Mouse (Mus musculus): Measurements from ENCODE around the gene Majin. TPM values are rescaled to one million over a fixed set of nuclear protein-coding genes. Genes with fewer than 3 reads are reported as not detected.

Majin gene
- polyA plus RNA-seq, 1 experiment from 2014 or later = not detected

- Histone ChIP-seq H3K4me3 (replicated peaks) (peak within 1 kb of the TSS; percentile 90), H3K9me3 (replicated peaks) (no peaks in the 10 kb centered on the region), H3K4me1 (replicated peaks) (peaks cover 63% of the 10 kb centered on the region), H3K4me2 (peak within 1 kb of the TSS; percentile 94), H3K9ac (peak within 1 kb of the TSS; percentile 94), H3K27me3 (no peaks in the 10 kb centered on the region), H3K27ac (peak within 1 kb of the TSS; percentile 94), H3K36me3 (peaks cover 28% of the 10 kb centered on the region)
- under 1% methylated on average over 55 of the region's 55 CpGs for WGBS (ENCODE audit: insufficient replicate concordance)
- DNase-seq = peak; percentile 99
- ATAC-seq (ENCODE audit: low read depth) = peak; percentile 88
Measured at GRCm38 (mm10) chr19:6241274-6242107, 57.3 kb downstream of the Majin start, which contains the start of gene Atg2a. TSS of gene Atg2a (plus strand) at chr19:6241668.

DNA sequence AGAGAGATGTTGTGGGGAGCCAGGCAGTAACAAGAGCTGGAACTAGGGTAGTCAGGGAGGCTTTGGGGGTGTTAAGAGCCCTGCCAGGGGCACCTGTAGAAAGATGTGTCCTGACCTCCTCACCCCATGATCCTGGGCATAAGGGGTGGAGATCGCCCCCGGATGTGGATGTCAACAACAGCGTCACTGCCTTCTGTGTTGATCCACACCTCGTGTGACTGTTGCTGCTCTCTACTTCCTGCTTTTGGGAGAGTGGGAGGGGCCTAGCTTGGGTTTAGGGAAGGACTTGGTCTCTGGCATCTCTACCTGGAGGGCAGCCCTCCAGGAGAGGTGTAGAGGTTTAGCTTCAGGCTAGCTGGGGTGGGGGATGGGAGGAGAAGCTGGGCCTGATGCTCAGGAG is 58.1 kb downstream of the Majin start:
- peak; percentile 70 for DNase-seq

DNA sequence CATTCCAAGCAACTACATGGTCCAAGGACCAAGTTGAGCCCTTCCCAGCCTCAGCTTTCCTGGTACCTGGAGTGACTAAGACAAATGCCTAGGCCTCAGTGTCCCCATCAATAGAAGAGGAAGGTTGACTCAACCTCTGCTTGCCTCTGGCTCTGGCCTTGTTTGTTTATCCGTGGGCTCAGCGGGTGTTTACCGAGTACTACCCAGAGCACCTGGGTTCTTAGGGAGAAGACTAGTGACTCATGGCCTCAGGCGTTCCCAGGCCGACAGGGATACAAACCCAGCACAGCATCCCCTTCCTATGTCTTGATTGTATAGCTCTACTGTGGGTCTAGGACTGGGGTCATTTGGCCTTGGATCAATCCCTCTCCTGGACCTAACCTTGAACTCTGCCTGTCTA is 59.0 kb downstream of the Majin start:
- DNase-seq = no peak
- H3K4me2 ChIP-seq = peak overlapping the region; percentile 94
- ATAC-seq (ENCODE audit: low read depth) = no peak
- peaks cover 46% of the 10 kb centered on the region for H3K36me3 ChIP-seq
- H3K4me3 ChIP-seq (replicated peaks) = peak overlapping the region; percentile 90
- peak overlapping the region; percentile 88; the same call in 1 of the 2 replicates for H3K27ac ChIP-seq
- H3K9ac ChIP-seq = peak overlapping the region; percentile 94; the same call in 1 of the 2 replicates
- H3K4me1 ChIP-seq (replicated peaks) = peaks cover 48% of the 10 kb centered on the region
- no peaks in the 10 kb centered on the region for H3K9me3 ChIP-seq (replicated peaks)
- WGBS (ENCODE audit: insufficient replicate concordance) = 78% methylated on average over 5 of the region's 5 CpGs
- no peaks in the 10 kb centered on the region for H3K27me3 ChIP-seq

More for the DNA sequence above, 58.1 kb downstream of the Majin start:
- 0% methylated on average over 4 of the region's 4 CpGs for WGBS (ENCODE audit: insufficient replicate concordance)
- peak overlapping the region; percentile 94 for H3K4me2 ChIP-seq
- ATAC-seq (ENCODE audit: low read depth) = 0 out of 2 replicates have a peak, but pooled peaks have one; percentile 6
- no peaks in the 10 kb centered on the region for H3K27me3 ChIP-seq
- peak overlapping the region; percentile 94 for H3K9ac ChIP-seq
- H3K36me3 ChIP-seq = peaks cover 36% of the 10 kb centered on the region
- H3K9me3 ChIP-seq (replicated peaks) = no peaks in the 10 kb centered on the region
- peak overlapping the region; percentile 88 for H3K27ac ChIP-seq
- peaks cover 55% of the 10 kb centered on the region for H3K4me1 ChIP-seq (replicated peaks)
- H3K4me3 ChIP-seq (replicated peaks) = peak overlapping the region; percentile 90

DNA sequence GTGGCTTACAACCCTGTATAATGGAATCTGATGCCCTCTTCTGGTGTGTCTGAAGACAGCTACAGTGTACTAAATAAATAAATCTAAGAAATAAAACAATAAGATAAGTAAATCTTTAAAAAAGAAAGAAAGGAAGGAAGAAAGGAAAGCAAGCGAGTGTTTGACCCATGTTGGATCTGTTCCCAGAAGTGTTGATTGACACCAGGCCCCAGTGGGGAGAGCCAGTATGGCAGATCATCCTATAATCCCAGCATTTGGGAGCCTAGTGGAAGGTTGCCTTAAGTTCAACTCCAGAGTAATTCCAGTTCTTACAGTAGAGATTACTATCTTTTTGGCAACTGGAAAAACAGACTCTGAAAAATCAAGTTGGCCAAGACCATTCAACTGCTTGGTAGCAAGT is 61.6 kb downstream of the Majin start:
- Histone ChIP-seq H3K4me1 (replicated peaks) (peaks cover 24% of the 10 kb centered on the region), H3K9ac (no peak overlapping the region), H3K27ac (no peak overlapping the region), H3K4me3 (replicated peaks) (no peak overlapping the region), H3K27me3 (no peaks in the 10 kb centered on the region), H3K9me3 (replicated peaks) (no peaks in the 10 kb centered on the region), H3K4me2 (no peak overlapping the region), H3K36me3 (peaks cover 64% of the 10 kb centered on the region)
- no peak for ATAC-seq (ENCODE audit: low read depth)
- WGBS (ENCODE audit: insufficient replicate concordance) = 72% methylated on average over 1 of the region's 1 CpGs
- no peak for DNase-seq

GRCm38 (mm10) chr19:6247526-6248300 is 63.5 kb downstream of the Majin start:
- no peak overlapping the region for H3K9ac ChIP-seq
- peaks cover 13% of the 10 kb centered on the region for H3K4me1 ChIP-seq (replicated peaks)
- H3K4me3 ChIP-seq (replicated peaks) = no peak overlapping the region
- no peaks in the 10 kb centered on the region for H3K27me3 ChIP-seq
- 87% methylated on average over 29 of the region's 29 CpGs for WGBS (ENCODE audit: insufficient replicate concordance)
- H3K36me3 ChIP-seq = peaks cover 83% of the 10 kb centered on the region
- H3K27ac ChIP-seq = no peak overlapping the region
- no peaks in the 10 kb centered on the region for H3K9me3 ChIP-seq (replicated peaks)
- no peak overlapping the region for H3K4me2 ChIP-seq
- DNase-seq = no peak
- no peak for ATAC-seq (ENCODE audit: low read depth)

- H3K9me3 ChIP-seq (replicated peaks) = no peaks in the 10 kb centered on the region
- no peak for ATAC-seq (ENCODE audit: low read depth)
Measured at GRCm38 (mm10) chr19:6253021-6253420, 68.8 kb downstream of the Majin start.

DNA sequence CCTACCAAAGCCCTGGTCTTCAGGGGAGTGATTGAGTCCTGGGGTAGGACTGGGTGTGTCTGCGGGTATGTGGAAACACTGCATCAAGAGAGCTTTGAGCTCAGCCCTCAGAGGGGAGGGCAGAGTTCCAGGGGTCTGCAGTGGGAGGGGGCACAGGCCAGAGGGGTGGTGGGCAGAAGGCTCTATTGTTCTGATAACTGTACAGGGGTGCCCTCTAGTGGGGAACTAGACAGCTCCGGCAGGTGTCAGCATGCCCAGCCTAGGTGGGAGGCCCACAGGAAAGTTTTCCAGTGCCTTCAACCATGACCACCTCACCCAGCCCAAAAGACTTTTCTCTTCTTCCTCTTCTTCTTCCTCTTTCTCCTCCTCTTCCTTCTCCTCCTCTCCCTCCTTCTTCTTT is 76.2 kb downstream of the Majin start:
- ATAC-seq (ENCODE audit: low read depth) = no peak
- Histone ChIP-seq H3K4me3 (replicated peaks) (no peak overlapping the region), H3K36me3 (peaks cover 65% of the 10 kb centered on the region), H3K4me1 (replicated peaks) (peaks cover 16% of the 10 kb centered on the region), H3K9ac (no peak overlapping the region), H3K4me2 (no peak overlapping the region), H3K27ac (no peak overlapping the region), H3K27me3 (no peaks in the 10 kb centered on the region), H3K9me3 (replicated peaks) (0 out of 2 replicates have a peak, but pooled peaks cover 5% of the 10 kb centered on the region)
- 68% methylated on average over 2 of the region's 2 CpGs for WGBS (ENCODE audit: insufficient replicate concordance)
- DNase-seq = no peak

More at GRCm38 (mm10) chr19:6253021-6253420, 68.8 kb downstream of the Majin start:
- no peak overlapping the region for H3K4me2 ChIP-seq
- H3K27me3 ChIP-seq = no peaks in the 10 kb centered on the region
- no peak for DNase-seq
- 76% methylated on average over 4 of the region's 4 CpGs for WGBS (ENCODE audit: insufficient replicate concordance)
- no peak overlapping the region for H3K9ac ChIP-seq
- H3K36me3 ChIP-seq = peaks cover 92% of the 10 kb centered on the region
- H3K4me3 ChIP-seq (replicated peaks) = no peak overlapping the region
- no peak overlapping the region for H3K27ac ChIP-seq
- no peaks in the 10 kb centered on the region; the same call in 1 of the 2 replicates for H3K4me1 ChIP-seq (replicated peaks)

DNA sequence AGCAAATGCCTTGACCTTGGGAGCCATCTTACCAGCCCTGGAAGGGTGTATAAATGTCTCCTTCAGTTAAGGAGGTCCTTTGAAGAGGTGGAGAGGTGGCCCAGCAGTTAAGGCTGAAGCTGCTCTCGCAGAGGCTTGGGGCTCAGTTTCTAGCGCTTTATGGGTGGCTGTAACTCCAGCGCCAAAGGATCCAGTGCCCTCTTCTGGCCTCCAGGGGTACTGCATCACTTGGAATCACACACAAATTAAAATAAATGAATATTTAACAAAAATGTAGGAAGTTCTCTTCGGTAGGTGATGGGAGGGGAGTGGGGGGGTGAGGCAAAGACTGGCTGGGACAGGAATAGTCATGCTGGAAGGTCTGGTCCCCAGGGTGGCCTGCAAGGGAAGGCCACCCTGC is 76.8 kb downstream of the Majin start:
- DNase-seq = no peak
- Histone ChIP-seq H3K4me1 (replicated peaks) (peaks cover 19% of the 10 kb centered on the region), H3K4me2 (no peak overlapping the region), H3K27ac (no peak overlapping the region), H3K36me3 (peaks cover 60% of the 10 kb centered on the region), H3K4me3 (replicated peaks) (no peak overlapping the region), H3K27me3 (no peaks in the 10 kb centered on the region), H3K9me3 (replicated peaks) (0 out of 2 replicates have a peak, but pooled peaks cover 5% of the 10 kb centered on the region), H3K9ac (no peak overlapping the region)
- 77% methylated on average over 4 of the region's 4 CpGs for WGBS (ENCODE audit: insufficient replicate concordance)
- no peak for ATAC-seq (ENCODE audit: low read depth)

GRCm38 (mm10) chr19:6261379-6261778 is 77.2 kb downstream of the Majin start:
- Histone ChIP-seq H3K4me1 (replicated peaks) (peaks cover 19% of the 10 kb centered on the region), H3K27me3 (no peaks in the 10 kb centered on the region), H3K9me3 (replicated peaks) (0 out of 2 replicates have a peak, but pooled peaks cover 5% of the 10 kb centered on the region), H3K9ac (no peak overlapping the region), H3K27ac (no peak overlapping the region), H3K4me2 (no peak overlapping the region), H3K36me3 (peaks cover 56% of the 10 kb centered on the region), H3K4me3 (replicated peaks) (no peak overlapping the region)
- 85% methylated on average over 14 of the region's 14 CpGs for WGBS (ENCODE audit: insufficient replicate concordance)
- ATAC-seq (ENCODE audit: low read depth) (no peak), DNase-seq (no peak)

DNA sequence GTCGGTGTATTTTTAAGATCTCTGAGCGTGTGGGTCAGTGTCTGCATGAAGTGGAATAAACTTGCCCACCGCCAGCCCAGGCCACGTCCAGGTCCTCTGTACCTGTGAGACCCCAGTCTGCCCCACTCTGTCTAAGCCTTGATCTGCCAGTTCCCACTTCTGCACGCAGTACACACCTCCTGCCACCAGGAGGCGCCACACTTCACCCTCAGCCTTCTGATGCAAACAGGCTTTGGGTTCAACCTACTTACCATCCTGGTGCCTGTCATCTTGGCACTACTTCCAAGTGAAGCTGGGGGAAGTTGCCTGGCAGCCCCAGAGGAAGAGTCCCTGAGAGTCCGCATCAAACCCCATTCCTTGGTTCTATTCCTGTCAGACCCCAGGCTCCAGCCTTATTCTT is 78.0 kb downstream of the Majin start:
- 49% methylated on average over 7 of the region's 7 CpGs for WGBS (ENCODE audit: insufficient replicate concordance)
- no peak overlapping the region for H3K4me3 ChIP-seq (replicated peaks)
- peak; percentile 64 for DNase-seq
- no peak overlapping the region for H3K4me2 ChIP-seq
- H3K4me1 ChIP-seq (replicated peaks) = peaks cover 19% of the 10 kb centered on the region
- H3K27ac ChIP-seq = peak overlapping the region; percentile 41
- ATAC-seq (ENCODE audit: low read depth) = no peak
- peaks cover 2% of the 10 kb centered on the region; the same call in 1 of the 2 replicates for H3K27me3 ChIP-seq
- H3K9ac ChIP-seq = no peak overlapping the region
- 0 out of 2 replicates have a peak, but pooled peaks cover 5% of the 10 kb centered on the region for H3K9me3 ChIP-seq (replicated peaks)
- peaks cover 47% of the 10 kb centered on the region for H3K36me3 ChIP-seq

DNA sequence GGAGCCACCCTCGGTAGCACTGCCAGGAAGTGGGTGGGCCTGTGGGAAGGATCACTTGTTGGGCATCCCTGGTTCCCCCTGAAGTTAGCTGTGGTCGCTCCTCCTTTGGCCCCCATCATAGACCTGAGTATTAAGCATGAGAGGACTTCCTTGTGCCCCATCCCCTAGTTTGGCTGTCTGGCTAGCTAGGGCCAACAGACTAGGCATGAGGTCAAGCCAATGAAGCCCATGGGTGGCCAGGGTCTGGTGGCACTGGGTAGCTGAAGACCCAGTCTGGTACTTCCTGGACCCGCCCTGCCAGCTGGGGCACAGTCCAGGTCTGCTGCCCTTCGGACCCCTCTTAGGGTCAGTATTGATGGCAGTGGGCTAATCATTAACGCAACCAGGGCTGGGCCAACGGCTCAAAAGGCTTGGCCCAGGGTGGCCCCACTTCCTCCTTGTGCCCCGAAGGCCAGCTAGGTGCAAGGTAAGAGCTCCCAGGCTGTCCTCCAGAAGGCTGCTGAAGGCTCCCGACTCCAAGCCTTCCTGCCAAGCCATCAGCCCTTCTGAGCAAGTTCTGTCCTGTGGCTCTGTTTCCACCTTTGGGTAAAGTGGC is 78.7 kb downstream of the Majin start:
- H3K9ac ChIP-seq = peak overlapping the region; percentile 55

More for the DNA sequence above, 78.7 kb downstream of the Majin start:
- Histone ChIP-seq H3K4me1 (replicated peaks) (peaks cover 22% of the 10 kb centered on the region), H3K36me3 (peaks cover 40% of the 10 kb centered on the region), H3K4me3 (replicated peaks) (peak overlapping the region; percentile 46), H3K4me2 (peak overlapping the region; percentile 55), H3K9me3 (replicated peaks) (0 out of 2 replicates have a peak, but pooled peaks cover 5% of the 10 kb centered on the region), H3K27me3 (peaks cover 6% of the 10 kb centered on the region), H3K27ac (peak overlapping the region; percentile 41)
- DNase-seq (no peak), ATAC-seq (ENCODE audit: low read depth) (peak; percentile 60)
- 63% methylated on average over 8 of the region's 8 CpGs for WGBS (ENCODE audit: insufficient replicate concordance)
